Mouse (Mus musculus) MEL (cell line): Measurements from ENCODE around the gene Prokr2. TPM values are rescaled to one million over a fixed set of nuclear protein-coding genes. Genes with fewer than 3 reads are reported as not detected.

ENCODE experiments used
- DNase-seq: peaks from one replicate; pipeline ENCODE4 v3.0.0; 2011; ENCODE audit warnings: low read depth, low spot score
- H3K27ac ChIP-seq: 2 replicates; pipeline ENCODE4 v1.5.1; 2012; ENCODE audit warnings: low read depth, mild to moderate bottlenecking, control low read depth, low read length, moderate library complexity; ENCODE audit not compliant: control insufficient read depth
- H3K27me3 ChIP-seq, 2 experiments: fragments of 150-350 bp in 1 of 2; sonication (generic) in 1 of 2; 2 replicates each; pipeline ENCODE4 v1.6.1; 2012; ENCODE audit warnings: low read length in 2 of 2, mild to moderate bottlenecking in 2 of 2, improper control_type of control experiment in 1 of 2, moderate library complexity in 1 of 2; ENCODE audit not compliant: insufficient read depth in 2 of 2, control insufficient read depth in 1 of 2
- H3K36me3 ChIP-seq, 2 experiments: 2 replicates each; pipeline ENCODE4 v1.6.1; 2012 to 2014; ENCODE audit warnings: low read length in 2 of 2, improper control_type of control experiment in 1 of 2, inconsistent platforms in 1 of 2, mild to moderate bottlenecking in 1 of 2; ENCODE audit not compliant: insufficient read depth in 2 of 2, control insufficient read depth in 1 of 2
- H3K4me1 ChIP-seq, 2 experiments: fragments of 150-350 bp in 1 of 2; sonication (generic) in 1 of 2; 2 replicates each; pipeline ENCODE4 v1.6.1; 2012; ENCODE audit warnings: low read length in 2 of 2, improper control_type of control experiment in 1 of 2, mild to moderate bottlenecking in 1 of 2; ENCODE audit not compliant: insufficient read depth in 2 of 2, control insufficient read depth in 1 of 2
- H3K4me3 ChIP-seq, 2 experiments: fragments of 150-350 bp in 1 of 2; sonication (generic) in 1 of 2; 2 replicates each; pipeline ENCODE4 v1.5.1; 2012; ENCODE audit warnings: low read depth in 2 of 2, low read length in 2 of 2, mild to moderate bottlenecking in 2 of 2, moderate library complexity in 2 of 2, control low read depth in 1 of 2, improper control_type of control experiment in 1 of 2; ENCODE audit not compliant: control insufficient read depth in 1 of 2, insufficient read depth in 1 of 2
- H3K79me2 ChIP-seq: 2 replicates; pipeline ENCODE4 v1.6.1; 2012; ENCODE audit warnings: mild to moderate bottlenecking, low read length, moderate library complexity; ENCODE audit not compliant: control insufficient read depth, poor library complexity, insufficient read depth
- H3K9ac ChIP-seq: 2 replicates; pipeline ENCODE4 v1.6.1; 2012; ENCODE audit warnings: low read depth, mild to moderate bottlenecking, control low read depth, low read length, moderate library complexity; ENCODE audit not compliant: control insufficient read depth, poor library complexity, severe bottlenecking
- H3K9me3 ChIP-seq: fragments of 150-350 bp; sonication (generic); replicated peaks from 2 replicates; pipeline ENCODE4 v1.6.1; 2012; ENCODE audit warnings: mild to moderate bottlenecking, low read length, improper control_type of control experiment, moderate library complexity; ENCODE audit not compliant: insufficient read depth
- BHLHE40 ChIP-seq: IDR thresholded peaks from 2 replicates; pipeline ENCODE4 v1.6.1; 2012; ENCODE audit warnings: low read depth, mild to moderate bottlenecking, inconsistent platforms, low read length, improper control_type of control experiment, borderline replicate concordance
- CHD1 ChIP-seq: IDR thresholded peaks from 2 replicates; pipeline ENCODE4 v1.6.1; 2012; ENCODE audit warnings: low read depth, mild to moderate bottlenecking, inconsistent platforms, low read length, improper control_type of control experiment
- E2F4 ChIP-seq: IDR thresholded peaks from 2 replicates; pipeline ENCODE4 v1.6.1; 2011; ENCODE audit warnings: low read depth, low read length, improper control_type of control experiment, borderline replicate concordance
- ELF1 ChIP-seq: IDR thresholded peaks from 2 replicates; pipeline ENCODE4 v1.6.1; 2014; ENCODE audit warnings: low read depth, mild to moderate bottlenecking, inconsistent platforms, low read length, improper control_type of control experiment, moderate library complexity
- EP300 ChIP-seq, 2 experiments: IDR thresholded peaks; 2 replicates each; pipeline ENCODE4 v1.6.1; 2011; ENCODE audit warnings: improper control_type of control experiment in 2 of 2, low read length in 2 of 2, low read depth in 1 of 2, mild to moderate bottlenecking in 1 of 2
- GABPA ChIP-seq: IDR thresholded peaks from 2 replicates; pipeline ENCODE4 v1.6.1; 2012; ENCODE audit warnings: low read depth, mild to moderate bottlenecking, inconsistent platforms, low read length, improper control_type of control experiment, moderate library complexity
- GATA1 ChIP-seq: IDR thresholded peaks from 2 replicates; pipeline ENCODE4 v1.6.1; 2011; ENCODE audit warnings: low read depth, low read length, improper control_type of control experiment
- HCFC1 ChIP-seq: IDR thresholded peaks from 2 replicates; pipeline ENCODE4 v1.6.1; 2012; ENCODE audit warnings: low read depth, mild to moderate bottlenecking, inconsistent platforms, low read length, improper control_type of control experiment, moderate library complexity
- KAT2A ChIP-seq: conservative IDR thresholded peaks from 2 replicates; pipeline ENCODE4 v1.6.1; 2012; ENCODE audit warnings: low read depth, low read length, improper control_type of control experiment, inconsistent platforms
- MAFK ChIP-seq: IDR thresholded peaks from 2 replicates; pipeline ENCODE4 v1.6.1; 2011; ENCODE audit warnings: low read depth, mild to moderate bottlenecking, low read length, improper control_type of control experiment, borderline replicate concordance
- MAX ChIP-seq: IDR thresholded peaks from 2 replicates; pipeline ENCODE4 v1.6.1; 2011; ENCODE audit warnings: low read length, improper control_type of control experiment
- MXI1 ChIP-seq: IDR thresholded peaks from 2 replicates; pipeline ENCODE4 v1.6.1; 2011; ENCODE audit warnings: mild to moderate bottlenecking, low read depth, low read length, improper control_type of control experiment
- MYB ChIP-seq: IDR thresholded peaks from 2 replicates; pipeline ENCODE4 v1.6.1; 2011; ENCODE audit warnings: mild to moderate bottlenecking, low read depth, low read length, improper control_type of control experiment
- POLR2AphosphoS2 ChIP-seq: IDR thresholded peaks from 2 replicates; pipeline ENCODE4 v1.6.1; 2011; ENCODE audit warnings: low read length, improper control_type of control experiment
- RCOR1 ChIP-seq: IDR thresholded peaks from 2 replicates; pipeline ENCODE4 v1.6.1; 2012; ENCODE audit warnings: low read depth, mild to moderate bottlenecking, inconsistent platforms, low read length, improper control_type of control experiment
- SMC3 ChIP-seq: IDR thresholded peaks from 2 replicates; pipeline ENCODE4 v1.6.1; 2011; ENCODE audit warnings: low read depth, low read length, improper control_type of control experiment
- TAL1 ChIP-seq: IDR thresholded peaks from 2 replicates; pipeline ENCODE4 v1.6.1; 2012; ENCODE audit warnings: mild to moderate bottlenecking, inconsistent platforms, low read length, moderate library complexity, mixed read lengths
- TCF12 ChIP-seq: IDR thresholded peaks from 2 replicates; pipeline ENCODE4 v1.6.1; 2014; ENCODE audit warnings: low read depth, mild to moderate bottlenecking, inconsistent platforms, low read length, improper control_type of control experiment, moderate library complexity
- UBTF ChIP-seq: IDR thresholded peaks from 2 replicates; pipeline ENCODE4 v1.6.1; 2012; ENCODE audit warnings: low read depth, mild to moderate bottlenecking, inconsistent platforms, low read length, improper control_type of control experiment, moderate library complexity, borderline replicate concordance; ENCODE audit not compliant: insufficient read depth
- ZKSCAN1 ChIP-seq: IDR thresholded peaks from 2 replicates; pipeline ENCODE4 v1.6.1; 2012; ENCODE audit warnings: low read depth, mild to moderate bottlenecking, inconsistent platforms, low read length, improper control_type of control experiment, moderate library complexity
- ZMIZ1 ChIP-seq: IDR thresholded peaks from 2 replicates; pipeline ENCODE4 v1.6.1; 2012; ENCODE audit warnings: low read depth, mild to moderate bottlenecking, inconsistent platforms, low read length, improper control_type of control experiment, moderate library complexity
- polyA plus RNA-seq, 2 experiments: library from polyadenylated mRNA; stranded (reverse) in 1 of 2; unstranded in 1 of 2; fragments of >175 nt in 1 of 2; fragments of >200 nt in 1 of 2; gene quantifications; 2 replicates each; pipeline versions ENCODE4 v1.2.1 to v1.2.4; 2012; ENCODE audit warnings: low replicate concordance in 2 of 2, low read depth in 1 of 2; ENCODE audit not compliant: insufficient read length in 2 of 2, insufficient read depth in 1 of 2, missing spikeins in 1 of 2
- total RNA-seq: library from RNA; depleted of rRNA; stranded (reverse); fragments of 300-350 nt; gene quantifications from 2 replicates; pipeline ENCODE4 v1.2.3, GENCODE M21; 2012

Prokr2 gene
- total and polyA plus RNA-seq, 3 experiments = not detected

- no peaks in the 10 kb centered on the region for H3K4me1 ChIP-seq
- H3K9me3 ChIP-seq = no peaks in the 10 kb centered on the region
- H3K4me3 ChIP-seq = no peak overlapping the region
- no peak for TF ChIP-seq TAL1
- no peaks in the 10 kb centered on the region for H3K36me3 ChIP-seq
- no peak overlapping the region for H3K27ac ChIP-seq
- H3K27me3 ChIP-seq = no peaks in the 10 kb centered on the region
- no peak for DNase-seq
- H3K9ac ChIP-seq = no peak overlapping the region
- H3K79me2 ChIP-seq = no peaks in the 10 kb centered on the region
These were observed 37.6 kb upstream of the Prokr2 start for GRCm38 (mm10) chr2:132422846-132423245.

- no peaks in the 10 kb centered on the region for H3K36me3 ChIP-seq
- H3K9ac ChIP-seq = no peak overlapping the region
- TF ChIP-seq MAFK (no peak), TCF12 (no peak), POLR2AphosphoS2 (no peak), GABPA (no peak), SMC3 (no peak), EP300 (IDR thresholded peaks at IDR 0.05; ENCODE audit: low read depth in 1 of 2, low read length in 2 of 2) (no peak), HCFC1 (no peak)
- H3K27ac ChIP-seq = no peak overlapping the region
- H3K4me3 ChIP-seq = no peak overlapping the region
- no peaks in the 10 kb centered on the region for H3K27me3 ChIP-seq
- DNase-seq = no peak
- H3K4me1 ChIP-seq = no peaks in the 10 kb centered on the region
- H3K9me3 ChIP-seq = no peaks in the 10 kb centered on the region
- no peaks in the 10 kb centered on the region for H3K79me2 ChIP-seq
These were observed 33.2 kb upstream of the Prokr2 start for GRCm38 (mm10) chr2:132418414-132418813.

- no peaks in the 10 kb centered on the region; a peak in 1 of 4 replicates for H3K27me3 ChIP-seq
- DNase-seq = no peak
- H3K36me3 ChIP-seq = no peaks in the 10 kb centered on the region
- no peaks in the 10 kb centered on the region for H3K79me2 ChIP-seq
- TF ChIP-seq MYB (no peak), UBTF (no peak), MAX (no peak), GATA1 (no peak), KAT2A (no peak), RCOR1 (no peak), ZMIZ1 (no peak), TAL1 (no peak), E2F4 (no peak), ELF1 (no peak), MXI1 (no peak), ZKSCAN1 (no peak), EP300 (IDR thresholded peaks at IDR 0.05; ENCODE audit: low read depth in 1 of 2, low read length in 2 of 2) (no peak), CHD1 (no peak), GABPA (no peak), BHLHE40 (no peak)
- H3K9ac ChIP-seq = no peak overlapping the region
- H3K4me1 ChIP-seq = no peaks in the 10 kb centered on the region
- H3K4me3 ChIP-seq = no peak overlapping the region
- no peak overlapping the region for H3K27ac ChIP-seq
- H3K9me3 ChIP-seq = no peaks in the 10 kb centered on the region
These were observed 24.9 kb upstream of the Prokr2 start for GRCm38 (mm10) chr2:132410126-132410525.
